Mouse (Mus musculus) testis, adult 2 months (tissue): ENCODE measurements around the gene Il1rap.

Source experiments
- CTCF ChIP-seq: fragments of 200-500 bp; IDR thresholded peaks from 2 replicates; pipeline ENCODE4 v1.5.1; 2012; ENCODE audit warnings: low read depth, mild to moderate bottlenecking, inconsistent platforms, low read length, moderate library complexity; ENCODE audit not compliant: control insufficient read depth, insufficient read depth, insufficient replicate concordance
- POLR2A ChIP-seq: fragments of 200-500 bp; IDR thresholded peaks from 2 replicates; pipeline ENCODE4 v1.6.1; 2012; ENCODE audit warnings: low read depth, mild to moderate bottlenecking, inconsistent platforms, low read length, moderate library complexity; ENCODE audit not compliant: control insufficient read depth

GRCm38 (mm10) chr16:26662722-26663436 is 81.4 kb downstream of the Il1rap start:
- TF ChIP-seq CTCF (no peak), POLR2A (no peak)
